Mouse (Mus musculus): ENCODE measurements around the gene Rundc3b.

Rundc3b gene

GRCm38 (mm10) chr5:8622596-8623231, at the start of gene Rundc3b:
Gene Rundc3b, minus strand, starts transcription at chr5:8622952.
- DNase-seq = peak; percentile 94

- DNase-seq = peak; percentile 15
These were observed 46.9 kb upstream of the Rundc3b start for GRCm38 (mm10) chr5:8669606-8670005.

- no peak for DNase-seq
These were observed 45.2 kb upstream of the Rundc3b start for GRCm38 (mm10) chr5:8667758-8668474.

GRCm38 (mm10) chr5:8664678-8665077, 41.9 kb upstream of the Rundc3b start:
- DNase-seq = no peak

GRCm38 (mm10) chr5:8660738-8661151, 38.0 kb upstream of the Rundc3b start:
- DNase-seq = no peak

- peak; percentile 18 for DNase-seq
These were observed 37.4 kb upstream of the Rundc3b start, which contains the start of gene Abcb1a for GRCm38 (mm10) chr5:8659911-8660737. Gene Abcb1a, plus strand, starts transcription at chr5:8660077.

GRCm38 (mm10) chr5:8652085-8652484, 29.3 kb upstream of the Rundc3b start:
- no peak for DNase-seq

- DNase-seq = no peak
These were observed 26.0 kb upstream of the Rundc3b start for GRCm38 (mm10) chr5:8648774-8649173.

- DNase-seq = no peak
These were observed 25.5 kb upstream of the Rundc3b start for GRCm38 (mm10) chr5:8648300-8648699.

GRCm38 (mm10) chr5:8634489-8634975, 11.8 kb upstream of the Rundc3b start:
- no peak for DNase-seq

GRCm38 (mm10) chr5:8632901-8633300, 10.1 kb upstream of the Rundc3b start:
- DNase-seq = no peak

- DNase-seq = peak; percentile 56
These were observed 619 bp downstream of the Rundc3b start for GRCm38 (mm10) chr5:8622071-8622595.

- no peak for DNase-seq
These were observed 51.6 kb downstream of the Rundc3b start for GRCm38 (mm10) chr5:8571118-8571517.

- DNase-seq = no peak
These were observed 55.9 kb downstream of the Rundc3b start for GRCm38 (mm10) chr5:8566867-8567266.

- DNase-seq = no peak
These were observed 78.2 kb downstream of the Rundc3b start for GRCm38 (mm10) chr5:8544512-8544911.

GRCm38 (mm10) chr5:8542631-8543207, 80.0 kb downstream of the Rundc3b start:
- no peak for DNase-seq

GRCm38 (mm10) chr5:8541120-8542117, 81.3 kb downstream of the Rundc3b start:
- no peak for DNase-seq

- DNase-seq = no peak
These were observed 103.7 kb downstream of the Rundc3b start for GRCm38 (mm10) chr5:8519006-8519405.

GRCm38 (mm10) chr5:8491778-8492177, 131.0 kb downstream of the Rundc3b start:
- no peak for DNase-seq

GRCm38 (mm10) chr5:8489471-8490110, 133.2 kb downstream of the Rundc3b start:
- no peak for DNase-seq

Measured in thymus, postnatal 25 days (tissue).